8 mouse cellular contexts compared by ENCODE assay signal in genomic region chr11:53299551-53300329, GRCm38 (mm10). TPM values are rescaled to one million over a fixed set of nuclear protein-coding genes. Genes with fewer than 3 reads are reported as not detected.
DNase-seq lines count a peak whose midpoint lies in the region; ATAC-seq lines count a peak whose summit lies in the region.

No protein-coding gene starts in this region.

- H3K36me3 ChIP-seq in limb, embryonic 13.5 days, result peaks cover 22% of the 10 kb centered on the region
- 0 out of 2 replicates have a peak, but pooled peaks cover 3% of the 10 kb centered on the region for H3K36me3 ChIP-seq in midbrain, embryonic 14.5 days (ENCODE audit: control insufficient read depth, insufficient read depth, low read length)

- no peaks in the 10 kb centered on the region for H3K27me3 ChIP-seq in limb, embryonic 13.5 days
- H3K27me3 ChIP-seq in midbrain, embryonic 14.5 days (ENCODE audit: control insufficient read depth, insufficient read depth, low read length), result no peaks in the 10 kb centered on the region

- DNase-seq in gastrocnemius, adult 18-20 months (ENCODE audit: low spot score), result peak; percentile 46
- DNase-seq in gastrocnemius, postnatal 25 days, result no peak
- peak; percentile 57 for DNase-seq in embryo, embryonic 10 days (ENCODE audit: low spot score)
- DNase-seq in kidney, adult 11 months, result peak; percentile 72
- DNase-seq in midbrain, embryonic 14.5 days, result peak; percentile 63
- peak; percentile 25 to 47 for DNase-seq in spleen, postnatal 14 days (ENCODE audit: low spot score in 2 of 2)

- peak overlapping the region; percentile 98 for H3K9ac ChIP-seq in limb, embryonic 13.5 days
- peak overlapping the region; percentile 96 for H3K9ac ChIP-seq in midbrain, embryonic 14.5 days (replicated peaks; ENCODE audit: low read length)

- peaks cover 30% of the 10 kb centered on the region for H3K4me1 ChIP-seq in limb, embryonic 13.5 days
- peaks cover 29% of the 10 kb centered on the region for H3K4me1 ChIP-seq in midbrain, embryonic 14.5 days (ENCODE audit: control insufficient read depth, insufficient read depth, low read length)

- under 1% methylated on average over 80 of the region's 80 CpGs for WGBS in limb, embryonic 13.5 days
- WGBS in midbrain, embryonic 14.5 days, result under 1% methylated on average over 80 of the region's 80 CpGs

- H3K27ac ChIP-seq in limb, embryonic 13.5 days, result peak overlapping the region; percentile 98
- H3K27ac ChIP-seq in midbrain, embryonic 14.5 days (replicated peaks; ENCODE audit: low read depth, low read length), result peak overlapping the region; percentile 94

- ATAC-seq in granulocyte monocyte progenitor cell, adult 5-6 weeks (replicated peaks; ENCODE audit: poor library complexity, severe bottlenecking), result peak; percentile 40
- ATAC-seq in limb, embryonic 13.5 days (ENCODE audit: low FRiP score, low read depth), result peak; percentile 67; the same call in 1 of the 2 replicates
- peak; percentile 80 for ATAC-seq in midbrain, embryonic 14.5 days (ENCODE audit: low FRiP score, low TSS enrichment)

- no peaks in the 10 kb centered on the region for H3K9me3 ChIP-seq in limb, embryonic 13.5 days
- H3K9me3 ChIP-seq in midbrain, embryonic 14.5 days (ENCODE audit: control insufficient read depth, low read length), result no peaks in the 10 kb centered on the region

- H3K4me3 ChIP-seq in limb, embryonic 13.5 days, result peak overlapping the region; percentile 100
- H3K4me3 ChIP-seq in midbrain, embryonic 14.5 days (replicated peaks; ENCODE audit: low read depth, low read length), result peak overlapping the region; percentile 95

- peak overlapping the region; percentile 75 for H3K4me2 ChIP-seq in limb, embryonic 13.5 days (replicated peaks)
- peak overlapping the region; percentile 84 for H3K4me2 ChIP-seq in midbrain, embryonic 14.5 days (ENCODE audit: low read length)

RNA-seq across cellular contexts. Expression of gene Hspa4, which starts 0.5 kb away (rescaled TPM):
- total RNA-seq in gastrocnemius, adult 18-20 months (2021), result 10 to 100 TPM; 74.3 to 95.8 TPM
- total RNA-seq in gastrocnemius, postnatal 25 days (2021), result 10 to 100 TPM; 86.5 to 89.0 TPM
- 120 and 123 TPM in 2 replicates for total RNA-seq in granulocyte monocyte progenitor cell, adult 5-6 weeks (2014; fragmentation: Nextera tagmentation)
- total RNA-seq in granulocyte monocyte progenitor cell, adult 5-6 weeks (2017), result 507 and 516 TPM in 2 replicates
- polyA plus RNA-seq in limb, embryonic 13.5 days (2015; fragmentation: Nextera tagmentation; extraction: Ambion mirVana), result 79.0 and 87.4 TPM in 2 replicates
- polyA plus RNA-seq in midbrain, embryonic 14.5 days (2014; fragmentation: Nextera tagmentation; extraction: Ambion mirVana), result 42.2 and 57.4 TPM in 2 replicates

RNA-seq across cellular contexts. Expression of gene Zcchc10, which starts 24.7 kb away (rescaled TPM):
- 1 to 10 TPM; 7.4 to 7.8 TPM for total RNA-seq in gastrocnemius, adult 18-20 months (2021)
- 10 to 100 TPM in 1 of 2 experiments, 1 to 10 TPM in 1; 7.8 to 10.1 TPM for total RNA-seq in gastrocnemius, postnatal 25 days (2021)
- 18.5 TPM in 2 replicates for total RNA-seq in granulocyte monocyte progenitor cell, adult 5-6 weeks (2014; fragmentation: Nextera tagmentation)
- 7.4 and 10.3 TPM in 2 replicates for total RNA-seq in granulocyte monocyte progenitor cell, adult 5-6 weeks (2017)
- polyA plus RNA-seq in limb, embryonic 13.5 days (2015; fragmentation: Nextera tagmentation; extraction: Ambion mirVana), result 22.4 and 22.9 TPM in 2 replicates
- 15.1 and 20.3 TPM in 2 replicates for polyA plus RNA-seq in midbrain, embryonic 14.5 days (2014; fragmentation: Nextera tagmentation; extraction: Ambion mirVana)

RNA-seq across cellular contexts. Expression of gene Aff4, which starts 50.9 kb away (rescaled TPM):
- 10 to 100 TPM; 90.1 to 93.8 TPM for total RNA-seq in gastrocnemius, adult 18-20 months (2021)
- 10 to 100 TPM; 76.4 to 89.1 TPM for total RNA-seq in gastrocnemius, postnatal 25 days (2021)
- total RNA-seq in granulocyte monocyte progenitor cell, adult 5-6 weeks (2014; fragmentation: Nextera tagmentation), result 52.9 and 69.9 TPM in 2 replicates
- 42.4 and 95.9 TPM in 2 replicates for total RNA-seq in granulocyte monocyte progenitor cell, adult 5-6 weeks (2017)
- 48.3 and 54.6 TPM in 2 replicates for polyA plus RNA-seq in limb, embryonic 13.5 days (2015; fragmentation: Nextera tagmentation; extraction: Ambion mirVana)
- 105 and 107 TPM in 2 replicates for polyA plus RNA-seq in midbrain, embryonic 14.5 days (2014; fragmentation: Nextera tagmentation; extraction: Ambion mirVana)
